Mouse (Mus musculus) neural tube, embryonic 12.5 days (tissue): ENCODE measurements at regions not wholly inside any gene's neighbourhood (a gene's known extent, or its start where the extent isn't known, plus 50 kb on each side); places are given as distances from the start of the nearest gene placed in this dataset.
"Not testable (repeated sequence)": the region's sequence is repeated elsewhere in the genome, so short reads cannot be mapped to it uniquely, and the experiment has no call there.

ENCODE experiments used
- ATAC-seq: fragments of 200-750 bp; cut with Nextera tagmentation; 2 replicates; pipeline ENCODE4 v1.8.0; 2017; ENCODE audit warnings: low read depth, mild to moderate bottlenecking, moderate TSS enrichment, moderate library complexity; ENCODE audit not compliant: low FRiP score
- H3K27ac ChIP-seq: fragments of 300-500 bp; sonication (generic); 2 replicates; pipeline ENCODE4 v1.5.1; 2016
- H3K27me3 ChIP-seq: fragments of 300-500 bp; sonication (generic); replicated peaks from 2 replicates; pipeline ENCODE4 v1.6.1; 2016; ENCODE audit warnings: mild to moderate bottlenecking
- H3K36me3 ChIP-seq: fragments of 300-500 bp; sonication (generic); 2 replicates; pipeline ENCODE4 v1.6.1; 2016; ENCODE audit warnings: mild to moderate bottlenecking
- H3K4me1 ChIP-seq: fragments of 300-500 bp; sonication (generic); 2 replicates; pipeline ENCODE4 v1.6.1; 2016
- H3K4me2 ChIP-seq: fragments of 300-500 bp; sonication (generic); replicated peaks from 2 replicates; pipeline ENCODE4 v1.6.1; 2016; ENCODE audit warnings: mild to moderate bottlenecking
- H3K4me3 ChIP-seq: fragments of 300-500 bp; sonication (generic); 2 replicates; pipeline ENCODE4 v1.5.1; 2016
- H3K9ac ChIP-seq: fragments of 300-500 bp; sonication (generic); 2 replicates; pipeline ENCODE4 v1.6.1; 2016; ENCODE audit warnings: mild to moderate bottlenecking
- H3K9me3 ChIP-seq: fragments of 300-500 bp; sonication (generic); 2 replicates; pipeline ENCODE4 v1.6.1; 2016; ENCODE audit warnings: mild to moderate bottlenecking
- WGBS: fragments of 180-500 bp; shearing (Covaris S2); methylation state at CpG from one replicate; pipeline ENCODE4 v1.1.7; 2016; 5-methylcytosine and 5-hydroxymethylcytosine counted together

DNA sequence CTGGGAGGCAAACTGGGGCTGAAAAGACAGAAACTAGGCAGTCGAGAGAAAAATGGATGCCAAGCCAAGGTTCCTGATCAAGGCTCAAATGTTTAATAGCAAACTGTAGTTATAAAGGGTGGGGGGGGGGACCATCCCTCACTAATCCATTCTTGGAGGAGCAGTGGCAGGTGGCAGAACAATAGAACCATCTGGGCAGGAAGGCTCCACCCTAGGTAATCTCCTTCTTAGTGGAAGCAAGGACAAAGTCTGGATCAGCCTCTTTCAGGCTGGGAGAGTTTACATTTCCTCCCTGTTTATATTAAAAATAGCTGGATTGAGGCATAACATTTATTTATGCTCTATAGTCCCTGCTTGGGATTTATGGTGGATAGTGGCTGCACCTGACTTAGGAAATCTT lies 180.8 kb downstream of the Cdh9 start:
- Histone ChIP-seq H3K4me2 (no peak overlapping the region), H3K27me3 (no peaks in the 10 kb centered on the region), H3K27ac (no peak overlapping the region), H3K4me1 (no peaks in the 10 kb centered on the region), H3K9ac (no peak overlapping the region), H3K4me3 (no peak overlapping the region), H3K9me3 (no peaks in the 10 kb centered on the region), H3K36me3 (no peaks in the 10 kb centered on the region)
- WGBS: 94% methylated on average over 1 of the region's 1 CpGs
- ATAC-seq: no peak

GRCm38 (mm10) chr15:16909941-16910340 lies 181.4 kb downstream of the Cdh9 start:
- ATAC-seq: not testable (repeated sequence)

DNA sequence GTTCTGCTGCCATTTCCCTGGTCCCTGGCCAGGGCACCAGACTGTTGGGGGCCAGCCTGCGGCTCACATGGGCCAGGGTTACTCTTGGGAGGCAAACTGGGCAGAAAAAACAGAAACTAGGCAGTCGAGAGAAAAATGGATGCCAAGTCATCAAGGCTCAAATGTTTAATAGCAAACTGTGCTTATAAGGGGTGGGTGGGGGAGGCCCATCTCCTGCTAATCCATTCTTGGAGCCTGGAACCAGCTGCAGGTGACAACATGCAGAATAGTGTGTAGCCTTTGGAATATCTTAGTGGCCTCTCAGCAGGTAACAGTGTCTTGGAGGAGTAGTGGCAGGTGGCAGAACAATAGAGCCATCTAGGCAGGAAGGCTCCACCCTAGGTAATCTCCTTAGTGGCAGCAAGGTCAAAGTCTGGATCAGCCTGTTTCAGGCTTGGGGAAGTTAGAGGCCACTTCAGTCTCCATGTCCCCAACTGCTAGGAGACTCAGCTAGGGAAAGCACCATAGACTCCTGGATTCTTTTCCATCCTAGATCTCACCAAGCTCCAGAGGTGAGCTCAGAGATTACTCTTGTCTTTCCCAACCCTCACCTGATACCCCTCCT lies 186.5 kb downstream of the Cdh9 start:
- Histone ChIP-seq H3K4me1 (no peaks in the 10 kb centered on the region), H3K9me3 (no peaks in the 10 kb centered on the region), H3K27me3 (no peaks in the 10 kb centered on the region), H3K36me3 (no peaks in the 10 kb centered on the region), H3K9ac (no peak overlapping the region), H3K27ac (no peak overlapping the region), H3K4me3 (no peak overlapping the region), H3K4me2 (no peak overlapping the region)
- WGBS: 49% methylated on average over 2 of the region's 2 CpGs
- no peak for ATAC-seq

More at GRCm38 (mm10) chr15:16909941-16910340, 181.4 kb downstream of the Cdh9 start:
- not testable (repeated sequence) for H3K4me1 ChIP-seq, H3K36me3 ChIP-seq, H3K27me3 ChIP-seq, H3K9me3 ChIP-seq, H3K4me2 ChIP-seq, H3K9ac ChIP-seq, H3K27ac ChIP-seq, H3K4me3 ChIP-seq
- 71% methylated on average over 3 of the region's 3 CpGs for WGBS

GRCm38 (mm10) chr15:16923246-16923645 lies 194.7 kb downstream of the Cdh9 start:
- H3K27ac ChIP-seq: no peak overlapping the region
- H3K9me3 ChIP-seq: no peaks in the 10 kb centered on the region
- H3K4me3 ChIP-seq: no peak overlapping the region
- H3K36me3 ChIP-seq: no peaks in the 10 kb centered on the region
- WGBS: 86% methylated on average over 1 of the region's 1 CpGs
- H3K4me2 ChIP-seq: no peak overlapping the region
- no peak for ATAC-seq
- no peaks in the 10 kb centered on the region for H3K4me1 ChIP-seq
- no peak overlapping the region for H3K9ac ChIP-seq
- no peaks in the 10 kb centered on the region for H3K27me3 ChIP-seq

GRCm38 (mm10) chr15:16933137-16933677 lies 204.7 kb downstream of the Cdh9 start:
- no peaks in the 10 kb centered on the region for H3K27me3 ChIP-seq
- no peaks in the 10 kb centered on the region for H3K4me1 ChIP-seq
- no peak overlapping the region for H3K4me2 ChIP-seq
- H3K9me3 ChIP-seq: no peaks in the 10 kb centered on the region
- H3K27ac ChIP-seq: no peak overlapping the region
- ATAC-seq: no peak
- WGBS: 87% methylated on average over 2 of the region's 2 CpGs
- H3K4me3 ChIP-seq: no peak overlapping the region
- H3K9ac ChIP-seq: no peak overlapping the region
- no peaks in the 10 kb centered on the region for H3K36me3 ChIP-seq

DNA sequence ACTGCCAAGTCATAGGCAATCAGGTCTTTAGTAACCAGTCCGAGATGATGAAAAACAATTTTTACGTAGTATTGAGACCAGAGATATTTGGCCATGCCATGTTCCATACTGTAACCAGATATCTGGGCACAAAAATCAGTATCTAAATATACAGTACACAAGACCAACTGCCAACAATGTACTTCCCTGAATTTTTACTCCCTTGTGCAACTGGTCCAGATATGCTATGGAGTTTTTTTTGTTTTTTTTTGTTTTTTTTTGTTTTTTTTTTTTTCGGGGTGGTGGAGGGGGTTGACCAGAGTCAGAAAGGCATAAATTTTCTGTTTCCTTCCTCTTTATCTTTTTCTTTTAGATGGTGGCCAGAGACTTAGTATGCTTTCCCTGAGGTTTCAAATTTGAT lies 205.9 kb downstream of the Cdh9 start:
- H3K9ac ChIP-seq: no peak overlapping the region
- H3K4me2 ChIP-seq: no peak overlapping the region
- ATAC-seq: no peak
- no peaks in the 10 kb centered on the region for H3K9me3 ChIP-seq
- 87% methylated on average over 3 of the region's 3 CpGs for WGBS
- no peak overlapping the region for H3K27ac ChIP-seq
- no peak overlapping the region for H3K4me3 ChIP-seq
- H3K4me1 ChIP-seq: no peaks in the 10 kb centered on the region
- no peaks in the 10 kb centered on the region for H3K27me3 ChIP-seq
- H3K36me3 ChIP-seq: no peaks in the 10 kb centered on the region

DNA sequence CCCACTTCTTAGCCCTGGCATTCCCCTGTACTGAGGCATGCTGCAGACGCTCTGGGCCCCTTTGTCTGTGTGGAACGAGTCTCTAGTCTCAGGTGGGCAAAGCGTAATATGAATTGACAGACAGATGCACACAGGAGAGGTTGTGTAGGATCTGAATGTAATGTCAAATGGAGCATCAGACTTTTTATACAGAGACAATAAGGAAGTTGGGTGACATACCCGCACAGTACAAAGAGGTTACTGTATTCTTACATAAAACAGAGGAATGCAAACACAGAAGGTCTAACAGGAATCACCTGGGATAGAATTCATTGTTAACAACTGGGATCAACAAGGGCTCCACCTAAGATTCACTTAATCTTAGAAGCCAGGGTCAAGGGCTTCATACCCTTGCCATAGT lies 247.3 kb downstream of the Cdh9 start:
- not testable (repeated sequence) for H3K27ac ChIP-seq, ATAC-seq
- WGBS: 82% methylated on average over 4 of the region's 4 CpGs

GRCm38 (mm10) chr15:16990848-16991247 lies 262.3 kb downstream of the Cdh9 start:
- ATAC-seq: no peak
- H3K9me3 ChIP-seq: no peaks in the 10 kb centered on the region
- H3K36me3 ChIP-seq: no peaks in the 10 kb centered on the region
- H3K27ac ChIP-seq: no peak overlapping the region
- no peak overlapping the region for H3K4me3 ChIP-seq
- no peak overlapping the region for H3K4me2 ChIP-seq
- H3K27me3 ChIP-seq: no peaks in the 10 kb centered on the region
- H3K9ac ChIP-seq: no peak overlapping the region
- no peaks in the 10 kb centered on the region for H3K4me1 ChIP-seq
- WGBS: 10% methylated on average over 1 of the region's 1 CpGs

More for the DNA sequence above, 247.3 kb downstream of the Cdh9 start:
- H3K27me3 ChIP-seq, H3K4me2 ChIP-seq, H3K36me3 ChIP-seq, H3K4me3 ChIP-seq, H3K9me3 ChIP-seq, H3K9ac ChIP-seq, H3K4me1 ChIP-seq: not testable (repeated sequence)

DNA sequence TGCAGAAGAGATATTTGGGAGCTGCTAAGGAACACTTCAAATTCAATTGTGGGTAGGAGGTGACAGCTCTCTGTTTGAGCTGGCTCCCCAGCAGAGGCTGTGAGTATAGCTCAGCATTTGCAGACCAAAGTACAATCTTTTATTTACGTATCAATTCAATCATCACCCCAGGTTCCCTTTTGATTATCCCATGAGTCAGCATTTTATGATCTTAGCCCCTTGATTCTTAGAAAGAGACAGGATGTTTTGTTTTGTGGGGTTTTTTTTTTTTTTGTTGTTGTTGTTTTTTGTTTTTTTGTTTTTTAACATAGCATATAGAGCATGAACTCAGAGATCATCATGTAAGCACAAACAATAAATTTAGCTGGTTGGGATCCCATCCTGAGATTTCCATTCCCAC lies 267.1 kb downstream of the Cdh9 start:
- H3K36me3 ChIP-seq: no peaks in the 10 kb centered on the region
- 70% methylated on average over 1 of the region's 1 CpGs for WGBS
- H3K9ac ChIP-seq: no peak overlapping the region
- ATAC-seq: no peak
- H3K9me3 ChIP-seq: no peaks in the 10 kb centered on the region
- H3K4me2 ChIP-seq: no peak overlapping the region
- H3K27ac ChIP-seq: no peak overlapping the region
- H3K4me3 ChIP-seq: no peak overlapping the region
- H3K4me1 ChIP-seq: no peaks in the 10 kb centered on the region
- H3K27me3 ChIP-seq: no peaks in the 10 kb centered on the region

GRCm38 (mm10) chr15:17006139-17006538 lies 277.6 kb downstream of the Cdh9 start:
- H3K9ac ChIP-seq: no peak overlapping the region
- no peak overlapping the region for H3K27ac ChIP-seq
- H3K4me3 ChIP-seq: no peak overlapping the region
- H3K9me3 ChIP-seq: no peaks in the 10 kb centered on the region
- H3K4me2 ChIP-seq: no peak overlapping the region
- no peaks in the 10 kb centered on the region for H3K36me3 ChIP-seq
- no peaks in the 10 kb centered on the region for H3K27me3 ChIP-seq
- no peaks in the 10 kb centered on the region for H3K4me1 ChIP-seq
- ATAC-seq: no peak
- WGBS: 85% methylated on average over 2 of the region's 2 CpGs

- Histone ChIP-seq H3K4me1 (no peaks in the 10 kb centered on the region), H3K36me3 (no peaks in the 10 kb centered on the region), H3K27ac (no peak overlapping the region), H3K4me2 (no peak overlapping the region), H3K9me3 (no peaks in the 10 kb centered on the region), H3K4me3 (no peak overlapping the region), H3K27me3 (no peaks in the 10 kb centered on the region), H3K9ac (no peak overlapping the region)
- 90% methylated on average over 4 of the region's 4 CpGs for WGBS
- ATAC-seq: no peak
Observed at GRCm38 (mm10) chr15:17007811-17008210, 279.3 kb downstream of the Cdh9 start.

DNA sequence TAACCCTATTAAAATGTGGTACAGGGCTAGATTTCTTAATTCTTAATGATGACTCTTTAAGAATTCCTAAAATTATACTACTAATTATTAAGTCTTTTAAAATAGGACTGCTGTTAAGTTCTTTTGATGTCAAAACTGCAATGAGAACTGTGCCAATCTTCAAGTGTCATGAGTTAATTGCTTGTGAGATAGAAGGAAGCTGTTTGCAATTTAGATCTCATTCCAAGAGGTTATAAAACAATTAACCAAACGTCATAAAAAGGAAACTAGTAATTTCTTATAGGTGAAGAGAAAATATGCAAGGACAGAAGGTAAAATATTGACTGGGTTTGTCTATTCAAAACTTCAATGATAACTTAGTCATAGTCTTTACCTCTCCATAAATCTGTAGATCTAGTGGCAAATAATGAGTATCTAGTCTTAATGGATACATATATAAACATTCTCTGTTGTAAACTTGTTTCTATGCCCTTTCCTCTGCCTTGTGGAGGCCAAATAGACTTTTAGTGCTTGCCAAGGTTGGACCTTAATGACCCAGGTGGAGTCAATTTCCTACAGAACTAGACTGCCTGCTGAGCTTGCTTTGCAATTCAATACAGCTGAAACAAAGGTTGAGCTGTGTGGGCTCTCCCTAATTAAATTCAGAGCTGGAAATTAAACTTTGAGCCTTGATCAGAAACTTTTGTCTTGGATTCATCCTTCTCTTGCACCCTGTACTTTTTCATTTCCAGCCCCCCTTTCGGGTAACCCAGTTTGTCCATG lies 320.5 kb downstream of the Cdh9 start:
- H3K36me3 ChIP-seq: no peaks in the 10 kb centered on the region
- H3K27ac ChIP-seq: no peak overlapping the region
- no peak overlapping the region for H3K4me3 ChIP-seq
- H3K9ac ChIP-seq: no peak overlapping the region
- 24% methylated on average over 2 of the region's 2 CpGs for WGBS
- H3K9me3 ChIP-seq: no peaks in the 10 kb centered on the region
- H3K27me3 ChIP-seq: no peaks in the 10 kb centered on the region
- no peak for ATAC-seq
- H3K4me1 ChIP-seq: no peaks in the 10 kb centered on the region
- H3K4me2 ChIP-seq: no peak overlapping the region

DNA sequence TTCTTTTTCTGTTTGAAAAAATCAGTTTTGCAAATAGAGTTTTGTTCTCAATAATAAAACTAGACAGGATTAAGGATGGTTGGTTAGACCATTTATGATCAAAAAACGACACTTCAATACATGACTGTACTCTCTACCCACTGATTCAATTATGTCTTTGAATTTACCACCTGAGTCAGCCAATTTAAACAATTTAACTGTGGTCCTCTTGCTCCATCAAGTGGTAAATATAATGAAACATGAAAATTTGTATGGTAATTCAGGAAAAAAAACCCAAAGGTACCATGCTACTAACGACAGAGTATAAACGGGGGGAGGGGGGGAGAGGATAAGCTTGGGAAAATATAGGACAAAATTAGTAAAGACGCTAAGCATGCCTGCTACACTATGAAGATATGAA lies 341.2 kb downstream of the Cdh9 start:
- Histone ChIP-seq H3K9me3 (no peaks in the 10 kb centered on the region), H3K27ac (no peak overlapping the region), H3K4me3 (no peak overlapping the region), H3K4me1 (no peaks in the 10 kb centered on the region), H3K4me2 (no peak overlapping the region), H3K27me3 (no peaks in the 10 kb centered on the region), H3K36me3 (no peaks in the 10 kb centered on the region), H3K9ac (no peak overlapping the region)
- ATAC-seq: no peak
- WGBS: 78% methylated on average over 4 of the region's 4 CpGs
